Mouse (Mus musculus) MEL (cell line): ENCODE measurements at regions not wholly inside any gene's neighbourhood (a gene's known extent, or its start where the extent isn't known, plus 50 kb on each side); places are given as distances from the start of the nearest gene placed in this dataset.

Source experiments
- DNase-seq: peaks from one replicate; pipeline ENCODE4 v3.0.0; 2011; ENCODE audit warnings: low read depth, low spot score
- H3K27ac ChIP-seq: 2 replicates; pipeline ENCODE4 v1.5.1; 2012; ENCODE audit warnings: low read depth, mild to moderate bottlenecking, control low read depth, low read length, moderate library complexity; ENCODE audit not compliant: control insufficient read depth
- H3K27me3 ChIP-seq, 2 experiments: fragments of 150-350 bp in 1 of 2; sonication (generic) in 1 of 2; 2 replicates each; pipeline ENCODE4 v1.6.1; 2012; ENCODE audit warnings: low read length in 2 of 2, mild to moderate bottlenecking in 2 of 2, improper control_type of control experiment in 1 of 2, moderate library complexity in 1 of 2; ENCODE audit not compliant: insufficient read depth in 2 of 2, control insufficient read depth in 1 of 2
- H3K36me3 ChIP-seq, 2 experiments: 2 replicates each; pipeline ENCODE4 v1.6.1; 2012 to 2014; ENCODE audit warnings: low read length in 2 of 2, improper control_type of control experiment in 1 of 2, inconsistent platforms in 1 of 2, mild to moderate bottlenecking in 1 of 2; ENCODE audit not compliant: insufficient read depth in 2 of 2, control insufficient read depth in 1 of 2
- H3K4me1 ChIP-seq, 2 experiments: fragments of 150-350 bp in 1 of 2; sonication (generic) in 1 of 2; 2 replicates each; pipeline ENCODE4 v1.6.1; 2012; ENCODE audit warnings: low read length in 2 of 2, improper control_type of control experiment in 1 of 2, mild to moderate bottlenecking in 1 of 2; ENCODE audit not compliant: insufficient read depth in 2 of 2, control insufficient read depth in 1 of 2
- H3K4me3 ChIP-seq, 2 experiments: fragments of 150-350 bp in 1 of 2; sonication (generic) in 1 of 2; 2 replicates each; pipeline ENCODE4 v1.5.1; 2012; ENCODE audit warnings: low read depth in 2 of 2, low read length in 2 of 2, mild to moderate bottlenecking in 2 of 2, moderate library complexity in 2 of 2, control low read depth in 1 of 2, improper control_type of control experiment in 1 of 2; ENCODE audit not compliant: control insufficient read depth in 1 of 2, insufficient read depth in 1 of 2
- H3K79me2 ChIP-seq: 2 replicates; pipeline ENCODE4 v1.6.1; 2012; ENCODE audit warnings: mild to moderate bottlenecking, low read length, moderate library complexity; ENCODE audit not compliant: control insufficient read depth, poor library complexity, insufficient read depth
- H3K9ac ChIP-seq: 2 replicates; pipeline ENCODE4 v1.6.1; 2012; ENCODE audit warnings: low read depth, mild to moderate bottlenecking, control low read depth, low read length, moderate library complexity; ENCODE audit not compliant: control insufficient read depth, poor library complexity, severe bottlenecking
- H3K9me3 ChIP-seq: fragments of 150-350 bp; sonication (generic); replicated peaks from 2 replicates; pipeline ENCODE4 v1.6.1; 2012; ENCODE audit warnings: mild to moderate bottlenecking, low read length, improper control_type of control experiment, moderate library complexity; ENCODE audit not compliant: insufficient read depth
- CTCF ChIP-seq, 3 experiments: IDR thresholded peaks in 2 of 3; conservative IDR thresholded peaks in 1 of 3; 2 replicates each; pipeline ENCODE4 v1.5.1; 2011 to 2012; ENCODE audit warnings: low read length in 3 of 3, low read depth in 2 of 3, mild to moderate bottlenecking in 2 of 3, improper control_type of control experiment in 1 of 3, inconsistent platforms in 1 of 3, mixed read lengths in 1 of 3, moderate library complexity in 1 of 3; ENCODE audit not compliant: control insufficient read depth in 1 of 3, insufficient read depth in 1 of 3, poor library complexity in 1 of 3, severe bottlenecking in 1 of 3
- E2F4 ChIP-seq: IDR thresholded peaks from 2 replicates; pipeline ENCODE4 v1.6.1; 2011; ENCODE audit warnings: low read depth, low read length, improper control_type of control experiment, borderline replicate concordance
- ETS1 ChIP-seq: IDR thresholded peaks from 2 replicates; pipeline ENCODE4 v1.6.1; 2012; ENCODE audit warnings: low read depth, mild to moderate bottlenecking, inconsistent platforms, low read length, improper control_type of control experiment, moderate library complexity
- GATA1 ChIP-seq: IDR thresholded peaks from 2 replicates; pipeline ENCODE4 v1.6.1; 2011; ENCODE audit warnings: low read depth, low read length, improper control_type of control experiment
- HCFC1 ChIP-seq: IDR thresholded peaks from 2 replicates; pipeline ENCODE4 v1.6.1; 2012; ENCODE audit warnings: low read depth, mild to moderate bottlenecking, inconsistent platforms, low read length, improper control_type of control experiment, moderate library complexity
- JUND ChIP-seq: IDR thresholded peaks from 2 replicates; pipeline ENCODE4 v1.6.1; 2011; ENCODE audit warnings: low read depth, mild to moderate bottlenecking, improper control_type of control experiment, low read length
- KAT2A ChIP-seq: conservative IDR thresholded peaks from 2 replicates; pipeline ENCODE4 v1.6.1; 2012; ENCODE audit warnings: low read depth, low read length, improper control_type of control experiment, inconsistent platforms
- MAFK ChIP-seq: IDR thresholded peaks from 2 replicates; pipeline ENCODE4 v1.6.1; 2011; ENCODE audit warnings: low read depth, mild to moderate bottlenecking, low read length, improper control_type of control experiment, borderline replicate concordance
- MAZ ChIP-seq: IDR thresholded peaks from 2 replicates; pipeline ENCODE4 v1.6.1; 2012; ENCODE audit warnings: low read depth, mild to moderate bottlenecking, inconsistent platforms, low read length, improper control_type of control experiment
- MXI1 ChIP-seq: IDR thresholded peaks from 2 replicates; pipeline ENCODE4 v1.6.1; 2011; ENCODE audit warnings: mild to moderate bottlenecking, low read depth, low read length, improper control_type of control experiment
- MYB ChIP-seq: IDR thresholded peaks from 2 replicates; pipeline ENCODE4 v1.6.1; 2011; ENCODE audit warnings: mild to moderate bottlenecking, low read depth, low read length, improper control_type of control experiment
- NRF1 ChIP-seq: IDR thresholded peaks from 2 replicates; pipeline ENCODE4 v1.6.1; 2014; ENCODE audit warnings: low read depth, mild to moderate bottlenecking, inconsistent platforms, low read length, improper control_type of control experiment, moderate library complexity; ENCODE audit not compliant: poor library complexity, insufficient read depth, severe bottlenecking
- POLR2AphosphoS2 ChIP-seq: IDR thresholded peaks from 2 replicates; pipeline ENCODE4 v1.6.1; 2011; ENCODE audit warnings: low read length, improper control_type of control experiment
- RAD21 ChIP-seq: IDR thresholded peaks from 2 replicates; pipeline ENCODE4 v1.6.1; 2011; ENCODE audit warnings: mild to moderate bottlenecking, low read depth, low read length, improper control_type of control experiment
- TAL1 ChIP-seq: IDR thresholded peaks from 2 replicates; pipeline ENCODE4 v1.6.1; 2012; ENCODE audit warnings: mild to moderate bottlenecking, inconsistent platforms, low read length, moderate library complexity, mixed read lengths
- TCF12 ChIP-seq: IDR thresholded peaks from 2 replicates; pipeline ENCODE4 v1.6.1; 2014; ENCODE audit warnings: low read depth, mild to moderate bottlenecking, inconsistent platforms, low read length, improper control_type of control experiment, moderate library complexity
- UBTF ChIP-seq: IDR thresholded peaks from 2 replicates; pipeline ENCODE4 v1.6.1; 2012; ENCODE audit warnings: low read depth, mild to moderate bottlenecking, inconsistent platforms, low read length, improper control_type of control experiment, moderate library complexity, borderline replicate concordance; ENCODE audit not compliant: insufficient read depth
- USF2 ChIP-seq, 2 experiments: IDR thresholded peaks; 2 replicates each; pipeline ENCODE4 v1.6.1; 2011 to 2012; ENCODE audit warnings: improper control_type of control experiment in 2 of 2, low read length in 2 of 2, borderline replicate concordance in 1 of 2, inconsistent platforms in 1 of 2, low read depth in 1 of 2, mild to moderate bottlenecking in 1 of 2; ENCODE audit not compliant: insufficient read depth in 1 of 2
- ZKSCAN1 ChIP-seq: IDR thresholded peaks from 2 replicates; pipeline ENCODE4 v1.6.1; 2012; ENCODE audit warnings: low read depth, mild to moderate bottlenecking, inconsistent platforms, low read length, improper control_type of control experiment, moderate library complexity

DNA sequence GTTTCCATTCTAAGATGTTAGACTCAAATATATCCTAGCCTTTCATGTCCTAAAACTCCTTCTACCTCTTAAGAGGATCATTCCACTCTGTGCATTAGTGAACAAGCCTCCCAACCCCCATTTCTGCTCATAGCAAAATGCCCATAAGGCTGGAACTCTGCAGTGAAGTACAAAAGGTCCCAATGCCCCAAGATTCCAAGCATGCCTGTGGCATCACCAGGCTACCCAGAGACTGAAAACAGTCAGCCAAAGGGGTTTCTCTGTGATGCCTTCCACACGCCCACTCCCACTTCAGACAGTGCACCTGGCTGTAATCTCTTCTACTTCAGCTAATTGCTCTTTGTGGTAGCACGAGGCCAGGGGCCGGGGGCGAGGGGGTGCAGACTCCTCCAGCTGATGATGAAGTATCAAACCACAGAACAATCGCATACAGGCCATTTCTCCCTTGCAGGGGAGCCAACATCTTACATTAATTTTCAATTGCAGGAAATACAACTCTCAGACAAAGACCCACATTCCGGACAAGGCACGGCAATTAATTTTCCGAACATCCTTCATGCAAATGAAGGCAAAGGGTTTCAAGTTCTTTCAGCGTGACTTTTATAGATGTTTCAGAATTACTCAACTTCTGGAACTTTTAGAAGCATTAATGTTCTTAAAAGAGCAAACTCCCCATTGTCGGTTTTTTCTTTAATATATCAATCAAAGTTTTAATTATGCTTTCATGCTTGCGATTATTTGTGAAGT lies 313.6 kb downstream of the 1500009L16Rik start:
- no peaks in the 10 kb centered on the region for H3K4me1 ChIP-seq
- TF ChIP-seq POLR2AphosphoS2 (no peak), USF2 (IDR thresholded peaks at IDR 0.05; ENCODE audit: borderline replicate concordance in 1 of 2, insufficient read depth in 1 of 2, low read depth in 1 of 2, low read length in 2 of 2) (no peak), MAZ (no peak), ETS1 (no peak), KAT2A (no peak), UBTF (no peak), JUND (no peak), ZKSCAN1 (no peak), E2F4 (no peak), TAL1 (no peak), NRF1 (no peak), CTCF (IDR thresholded peaks at IDR 0.05 in 2 of 3, conservative IDR thresholded peaks at IDR 0.05 in 1 of 3; ENCODE audit: control insufficient read depth in 1 of 3, insufficient read depth in 1 of 3, low read depth in 2 of 3, low read length in 3 of 3, poor library complexity in 1 of 3, severe bottlenecking in 1 of 3) (no peak)
- TF ChIP-seq, all 39 proteins: peak for 0
- no peak overlapping the region for H3K9ac ChIP-seq
- H3K9me3 ChIP-seq: no peaks in the 10 kb centered on the region
- no peak for DNase-seq
- H3K79me2 ChIP-seq: no peaks in the 10 kb centered on the region
- H3K4me3 ChIP-seq: no peak overlapping the region
- H3K36me3 ChIP-seq: no peaks in the 10 kb centered on the region
- H3K27ac ChIP-seq: no peak overlapping the region
- no peaks in the 10 kb centered on the region for H3K27me3 ChIP-seq

DNA sequence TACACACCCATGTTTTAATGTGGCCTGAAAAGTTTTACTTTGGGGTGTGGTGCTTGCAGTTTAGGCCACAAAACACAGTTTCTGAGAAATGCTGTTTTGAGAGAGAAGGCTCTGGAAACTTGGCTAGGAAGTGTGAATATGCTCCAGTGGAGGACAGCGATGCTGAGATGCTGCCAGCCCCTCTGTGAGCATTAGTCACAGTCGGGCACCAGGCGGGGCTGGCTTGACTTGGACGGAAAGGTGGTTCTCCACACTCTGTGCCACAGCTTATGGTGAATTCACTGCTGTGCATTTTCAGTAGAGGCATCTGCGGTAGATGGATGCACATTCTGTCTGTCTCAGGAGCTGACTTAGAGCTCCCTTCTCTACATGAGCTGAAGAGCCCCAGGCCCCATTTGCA lies 326.0 kb downstream of the 1500009L16Rik start:
- Histone ChIP-seq H3K27me3 (no peaks in the 10 kb centered on the region), H3K9ac (no peak overlapping the region), H3K27ac (no peak overlapping the region), H3K36me3 (no peaks in the 10 kb centered on the region), H3K9me3 (no peaks in the 10 kb centered on the region), H3K79me2 (no peaks in the 10 kb centered on the region), H3K4me1 (no peaks in the 10 kb centered on the region), H3K4me3 (no peak overlapping the region)
- TF ChIP-seq MAFK (no peak), TAL1 (no peak), RAD21 (no peak), MYB (no peak), TCF12 (no peak), MXI1 (no peak), HCFC1 (no peak), GATA1 (no peak), MAZ (no peak)
- no peak for DNase-seq
